Mouse (Mus musculus) liver, embryonic 11.5 days (tissue): ENCODE measurements around the gene Lrrc4c. TPM values are rescaled to one million over a fixed set of nuclear protein-coding genes. Genes with fewer than 3 reads are reported as not detected.

Experiments used
- ATAC-seq: fragments of 200-750 bp; cut with Nextera tagmentation; replicated peaks from 2 replicates; pipeline ENCODE4 v1.8.0; 2017; ENCODE audit warnings: moderate number of reproducible peaks, mild to moderate bottlenecking, moderate TSS enrichment, moderate library complexity; ENCODE audit not compliant: low FRiP score
- DNase-seq: peaks from one replicate; pipeline ENCODE4 v3.0.0-alpha.2; 2017; ENCODE audit warnings: low spot score
- H3K27ac ChIP-seq: fragments of 300-500 bp; sonication (generic); 2 replicates; pipeline ENCODE4 v1.5.1; 2014; ENCODE audit warnings: mild to moderate bottlenecking, low read depth, low read length, control low read depth
- H3K27me3 ChIP-seq: fragments of 300-500 bp; sonication (generic); replicated peaks from 2 replicates; pipeline ENCODE4 v1.6.1; 2014; ENCODE audit warnings: low read length, mixed read lengths; ENCODE audit not compliant: control insufficient read depth, insufficient read depth
- H3K36me3 ChIP-seq: fragments of 300-500 bp; sonication (generic); 2 replicates; pipeline ENCODE4 v1.6.1; 2014; ENCODE audit warnings: mild to moderate bottlenecking, low read length, moderate library complexity, mixed read lengths; ENCODE audit not compliant: control insufficient read depth, insufficient read depth
- H3K4me1 ChIP-seq: fragments of 300-500 bp; sonication (generic); replicated peaks from 2 replicates; pipeline ENCODE4 v1.6.1; 2014; ENCODE audit warnings: low read length, mixed read lengths; ENCODE audit not compliant: control insufficient read depth, insufficient read depth
- H3K4me2 ChIP-seq: fragments of 300-500 bp; sonication (generic); 2 replicates; pipeline ENCODE4 v1.6.1; 2014; ENCODE audit warnings: mild to moderate bottlenecking, control low read depth, moderate library complexity
- H3K4me3 ChIP-seq: fragments of 300-500 bp; sonication (generic); 2 replicates; pipeline ENCODE4 v1.5.1; 2014; ENCODE audit warnings: low read depth, low read length, control low read depth
- H3K9ac ChIP-seq: fragments of 300-500 bp; sonication (generic); 2 replicates; pipeline ENCODE4 v1.6.1; 2014; ENCODE audit warnings: low read depth, low read length, control low read depth
- H3K9me3 ChIP-seq: fragments of 300-500 bp; sonication (generic); 2 replicates; pipeline ENCODE4 v1.6.1; 2016; ENCODE audit warnings: low read length, inconsistent platforms, mixed read lengths; ENCODE audit not compliant: control insufficient read depth
- WGBS: fragments of 180-500 bp; shearing (Covaris S2); extraction: QIAGEN DNeasy Blood & Tissue Kit; methylation state at CpG from one replicate; pipeline ENCODE4 v1.1.7; 2014; 5-methylcytosine and 5-hydroxymethylcytosine counted together
- polyA plus RNA-seq: library from polyadenylated mRNA; unstranded; fragments of >200 nt; fragmentation: Nextera tagmentation; extraction: Ambion mirVana; gene quantifications from 2 replicates; pipeline ENCODE4 v1.2.1, GENCODE M21; 2014

Gene Lrrc4c
- polyA plus RNA-seq, 1 experiment from 2014 or later: 0.75 TPM

DNA sequence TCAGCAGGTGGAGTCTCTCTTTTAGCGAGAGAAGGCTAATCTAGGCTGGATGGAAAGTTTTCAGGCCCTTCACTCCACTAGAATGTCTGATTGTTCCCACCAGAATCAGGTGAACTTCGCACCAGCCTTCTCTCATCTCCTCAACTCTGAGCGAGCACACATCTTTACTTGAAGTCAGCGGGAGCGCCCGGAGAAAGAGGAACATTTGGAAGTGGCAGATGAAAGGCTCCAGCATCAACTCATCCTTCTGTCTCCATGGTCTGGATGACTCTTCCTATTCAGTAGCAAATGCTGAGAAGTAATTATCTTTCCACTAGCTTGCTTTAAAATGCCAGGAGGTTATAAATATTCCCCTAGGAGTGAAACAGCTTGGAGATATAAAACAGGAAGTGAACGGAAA lies 396.6 kb downstream of the Lrrc4c start:
- Histone ChIP-seq H3K4me3 (no peak overlapping the region), H3K36me3 (no peaks in the 10 kb centered on the region), H3K27me3 (no peaks in the 10 kb centered on the region), H3K4me1 (no peaks in the 10 kb centered on the region), H3K9me3 (no peaks in the 10 kb centered on the region), H3K4me2 (no peak overlapping the region), H3K27ac (no peak overlapping the region), H3K9ac (no peak overlapping the region)
- no peak for ATAC-seq
- WGBS: 82% methylated on average over 7 of the region's 7 CpGs
- no peak for DNase-seq

DNA sequence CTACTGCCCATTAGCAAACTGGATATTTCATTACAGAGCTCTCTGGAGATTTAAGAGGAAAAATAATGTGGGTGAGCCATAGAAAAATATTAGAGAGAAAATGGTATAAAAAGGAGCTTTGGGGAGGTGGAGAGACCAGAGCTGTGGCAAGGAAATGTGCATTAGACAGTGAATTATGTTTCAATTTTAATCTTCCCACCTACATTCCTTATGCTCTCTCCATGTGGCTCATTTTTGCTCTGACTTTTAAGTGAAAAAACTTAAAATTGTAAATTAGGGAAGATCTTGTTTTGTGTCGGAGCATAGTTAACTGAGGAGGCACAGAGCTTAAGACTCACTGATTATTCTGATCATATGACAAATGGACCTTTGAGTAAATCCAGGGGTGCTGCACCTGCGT lies 399.4 kb downstream of the Lrrc4c start:
- no peaks in the 10 kb centered on the region for H3K27me3 ChIP-seq
- no peaks in the 10 kb centered on the region for H3K4me1 ChIP-seq
- H3K9ac ChIP-seq: no peak overlapping the region
- no peak overlapping the region for H3K4me2 ChIP-seq
- DNase-seq (no peak), ATAC-seq (no peak)
- no peak overlapping the region for H3K4me3 ChIP-seq
- H3K9me3 ChIP-seq: no peaks in the 10 kb centered on the region
- H3K27ac ChIP-seq: no peak overlapping the region
- H3K36me3 ChIP-seq: no peaks in the 10 kb centered on the region
- 75% methylated on average over 2 of the region's 2 CpGs for WGBS

DNA sequence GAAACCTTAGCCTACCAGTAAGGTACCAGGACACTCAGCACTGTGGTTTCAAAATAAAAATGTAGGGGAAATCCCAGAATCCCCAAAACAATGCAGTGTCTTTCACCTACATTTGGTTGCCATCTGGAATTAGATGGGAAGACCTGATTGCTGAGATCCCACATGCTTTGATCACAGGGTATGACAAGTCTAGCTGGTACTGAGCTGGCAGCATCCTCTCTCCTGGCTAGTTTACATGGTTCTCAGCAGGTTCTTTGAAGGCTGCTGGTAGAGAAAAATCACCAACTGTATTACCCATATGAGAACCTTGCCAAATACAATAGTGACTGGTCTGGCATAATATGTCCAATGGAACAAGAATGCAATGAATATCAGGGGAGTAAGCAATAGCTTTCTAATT lies 405.4 kb downstream of the Lrrc4c start:
- Histone ChIP-seq H3K4me1 (no peaks in the 10 kb centered on the region), H3K4me2 (no peak overlapping the region), H3K9me3 (no peaks in the 10 kb centered on the region), H3K27me3 (no peaks in the 10 kb centered on the region), H3K4me3 (no peak overlapping the region), H3K36me3 (no peaks in the 10 kb centered on the region), H3K9ac (no peak overlapping the region), H3K27ac (no peak overlapping the region)
- ATAC-seq (no peak), DNase-seq (no peak)

DNA sequence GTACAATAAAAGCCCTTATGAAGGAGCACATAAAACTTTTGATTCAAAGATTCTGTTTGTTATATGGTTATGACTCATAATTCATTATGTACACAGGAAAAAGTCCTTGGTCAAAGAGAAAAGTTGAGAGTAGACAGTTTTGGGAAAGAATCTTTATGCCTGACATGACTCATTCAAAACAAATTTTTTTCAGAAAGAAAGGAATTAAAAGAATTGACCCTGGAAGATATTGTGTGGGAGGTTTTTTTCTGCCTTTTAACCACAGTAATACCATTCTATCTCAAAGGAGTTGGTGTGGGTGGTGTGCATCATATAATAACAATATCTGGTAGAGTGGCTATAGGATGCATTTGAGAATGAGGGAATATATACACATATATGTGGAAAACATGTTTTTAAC lies 418.1 kb downstream of the Lrrc4c start:
- ATAC-seq: no peak
- no peak overlapping the region for H3K9ac ChIP-seq
- H3K4me2 ChIP-seq: no peak overlapping the region
- no peaks in the 10 kb centered on the region for H3K36me3 ChIP-seq
- H3K27me3 ChIP-seq: no peaks in the 10 kb centered on the region
- H3K27ac ChIP-seq: no peak overlapping the region
- H3K4me1 ChIP-seq: no peaks in the 10 kb centered on the region
- no peak overlapping the region for H3K4me3 ChIP-seq
- no peaks in the 10 kb centered on the region for H3K9me3 ChIP-seq
- no peak for DNase-seq

DNA sequence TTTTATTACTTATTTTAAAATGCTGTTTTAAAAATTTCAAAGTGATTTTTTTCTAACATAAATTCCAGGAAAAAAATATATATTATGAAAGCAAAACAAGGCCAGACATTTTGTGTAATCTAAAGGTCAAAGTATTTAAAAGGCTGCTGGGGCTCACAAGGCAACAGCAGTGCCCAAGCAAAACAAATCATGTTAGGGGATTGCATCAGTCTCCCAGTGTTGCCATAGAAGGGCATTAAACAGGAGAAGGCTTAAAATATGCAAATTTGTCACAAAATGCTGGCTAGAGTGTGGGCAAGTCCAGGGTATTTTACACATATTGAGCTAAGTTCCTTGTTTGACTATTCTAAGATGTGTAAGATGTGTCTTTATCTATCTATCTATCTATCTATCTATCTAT lies 437.1 kb downstream of the Lrrc4c start:
- H3K4me3 ChIP-seq: no peak overlapping the region
- no peak overlapping the region for H3K27ac ChIP-seq
- no peaks in the 10 kb centered on the region for H3K4me1 ChIP-seq
- H3K9ac ChIP-seq: no peak overlapping the region
- no peak overlapping the region for H3K4me2 ChIP-seq
- H3K9me3 ChIP-seq: no peaks in the 10 kb centered on the region
- ATAC-seq (no peak), DNase-seq (no peak)
- no peaks in the 10 kb centered on the region for H3K27me3 ChIP-seq
- no peaks in the 10 kb centered on the region for H3K36me3 ChIP-seq

DNA sequence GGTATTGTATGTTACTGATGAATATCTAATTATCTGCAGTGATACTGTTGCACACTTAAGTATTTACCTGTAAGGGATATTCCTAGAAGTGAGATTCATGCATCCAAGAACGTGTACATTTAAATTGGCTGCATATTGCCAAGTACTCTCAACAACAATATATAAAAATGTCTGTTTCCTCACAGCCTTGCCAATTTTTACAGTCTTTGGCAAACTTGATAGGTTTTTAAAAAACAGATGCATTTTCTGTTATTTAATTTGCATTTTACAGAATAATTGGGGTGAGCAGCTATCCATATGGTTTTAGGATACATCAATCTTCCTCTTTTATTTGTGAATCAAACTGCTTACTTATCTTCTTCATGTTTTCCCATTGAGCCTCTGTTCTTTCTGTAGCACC lies 439.7 kb downstream of the Lrrc4c start:
- Histone ChIP-seq H3K4me3 (no peak overlapping the region), H3K27ac (no peak overlapping the region), H3K36me3 (no peaks in the 10 kb centered on the region), H3K4me1 (no peaks in the 10 kb centered on the region), H3K4me2 (no peak overlapping the region), H3K9ac (no peak overlapping the region), H3K9me3 (no peaks in the 10 kb centered on the region), H3K27me3 (no peaks in the 10 kb centered on the region)
- WGBS: 63% methylated on average over 1 of the region's 1 CpGs
- ATAC-seq: no peak
- DNase-seq: no peak

DNA sequence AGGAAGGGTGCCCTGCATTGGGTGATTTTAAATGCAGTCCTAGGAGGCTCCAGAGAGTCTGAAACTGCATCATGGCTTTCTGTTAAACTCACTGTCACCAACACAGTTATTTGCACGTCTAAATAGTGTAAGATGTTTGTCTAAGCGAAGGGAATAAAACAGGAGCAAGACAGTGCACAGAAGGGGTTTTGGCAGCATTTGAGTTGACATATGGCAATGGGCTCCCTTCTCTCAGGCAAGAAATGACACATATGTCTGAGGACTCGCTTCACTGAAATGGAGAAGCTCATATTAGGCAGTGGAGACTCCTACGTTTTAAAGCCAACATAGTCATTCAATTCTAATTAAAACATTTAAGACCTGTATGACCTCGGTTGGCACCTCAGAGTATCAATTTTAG lies 445.6 kb downstream of the Lrrc4c start:
- 72% methylated on average over 5 of the region's 5 CpGs for WGBS
- no peak for ATAC-seq
- H3K27ac ChIP-seq: no peak overlapping the region
- H3K9ac ChIP-seq: no peak overlapping the region
- no peak for DNase-seq
- H3K9me3 ChIP-seq: no peaks in the 10 kb centered on the region
- no peaks in the 10 kb centered on the region for H3K36me3 ChIP-seq
- no peaks in the 10 kb centered on the region for H3K27me3 ChIP-seq
- H3K4me3 ChIP-seq: no peak overlapping the region
- H3K4me1 ChIP-seq: no peaks in the 10 kb centered on the region
- H3K4me2 ChIP-seq: no peak overlapping the region

DNA sequence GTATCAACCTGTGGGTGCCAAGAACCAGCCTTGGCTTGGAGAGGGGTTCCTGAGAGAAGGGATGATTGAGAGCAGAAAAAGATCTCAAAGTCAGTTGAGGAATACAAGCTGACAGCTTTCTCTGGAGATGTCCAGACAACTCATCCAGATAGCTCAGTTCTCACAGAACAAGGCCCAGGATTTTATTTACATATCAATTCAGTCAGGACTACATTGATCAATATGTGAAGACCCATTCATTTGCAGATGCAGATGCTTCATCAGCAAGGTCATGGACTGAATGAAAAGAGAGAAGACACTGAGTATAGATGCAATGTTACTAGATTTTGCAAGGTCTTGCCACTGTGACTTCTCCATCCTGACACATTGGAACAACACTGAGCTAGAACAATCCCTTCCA lies 457.4 kb downstream of the Lrrc4c start:
- ATAC-seq (no peak), DNase-seq (no peak)
- Histone ChIP-seq H3K36me3 (no peaks in the 10 kb centered on the region), H3K9ac (no peak overlapping the region), H3K27me3 (no peaks in the 10 kb centered on the region), H3K9me3 (no peaks in the 10 kb centered on the region), H3K4me3 (no peak overlapping the region), H3K27ac (no peak overlapping the region), H3K4me1 (no peaks in the 10 kb centered on the region), H3K4me2 (no peak overlapping the region)

DNA sequence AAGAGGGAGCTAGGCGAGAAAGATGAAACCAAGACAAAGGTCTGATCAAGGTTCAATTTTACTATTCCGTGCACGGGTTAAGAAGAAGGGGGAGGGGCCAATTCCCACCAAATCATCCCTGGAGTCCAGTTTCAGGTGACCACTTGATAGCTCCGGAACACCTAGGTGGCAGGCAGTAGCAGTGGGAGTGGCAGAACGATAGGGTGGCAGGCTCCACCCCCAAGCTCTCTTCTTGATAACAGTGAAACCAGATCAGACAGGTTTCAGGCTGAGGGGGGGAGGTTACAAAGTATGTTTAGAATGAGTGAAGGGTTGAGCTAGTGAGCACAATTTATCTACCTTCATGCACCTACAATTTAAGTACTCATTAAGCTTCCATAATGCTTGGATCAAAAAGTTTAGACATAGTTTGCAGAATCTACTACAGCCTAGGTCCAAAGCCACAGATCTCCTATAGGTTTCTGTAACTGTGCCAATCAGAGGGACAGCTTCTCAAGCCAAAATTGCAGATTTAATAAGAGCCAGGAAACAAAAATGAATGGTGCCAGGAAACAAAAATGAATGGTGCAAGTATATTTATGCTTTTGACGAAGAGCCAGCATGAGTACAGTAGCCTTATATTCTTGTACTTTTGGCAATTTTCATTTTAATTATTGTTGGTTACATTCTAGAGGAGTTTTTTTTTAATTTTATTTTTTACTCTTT lies 478.9 kb downstream of the Lrrc4c start:
- Histone ChIP-seq H3K9me3 (no peaks in the 10 kb centered on the region), H3K27ac (no peak overlapping the region), H3K4me2 (no peak overlapping the region), H3K4me3 (no peak overlapping the region), H3K9ac (no peak overlapping the region), H3K27me3 (no peaks in the 10 kb centered on the region), H3K36me3 (no peaks in the 10 kb centered on the region), H3K4me1 (no peaks in the 10 kb centered on the region)
- 29% methylated on average over 6 of the region's 6 CpGs for WGBS
- DNase-seq (no peak), ATAC-seq (no peak)
